ENCODE assay signal across 9 mouse cellular contexts in the genomic region with DNA sequence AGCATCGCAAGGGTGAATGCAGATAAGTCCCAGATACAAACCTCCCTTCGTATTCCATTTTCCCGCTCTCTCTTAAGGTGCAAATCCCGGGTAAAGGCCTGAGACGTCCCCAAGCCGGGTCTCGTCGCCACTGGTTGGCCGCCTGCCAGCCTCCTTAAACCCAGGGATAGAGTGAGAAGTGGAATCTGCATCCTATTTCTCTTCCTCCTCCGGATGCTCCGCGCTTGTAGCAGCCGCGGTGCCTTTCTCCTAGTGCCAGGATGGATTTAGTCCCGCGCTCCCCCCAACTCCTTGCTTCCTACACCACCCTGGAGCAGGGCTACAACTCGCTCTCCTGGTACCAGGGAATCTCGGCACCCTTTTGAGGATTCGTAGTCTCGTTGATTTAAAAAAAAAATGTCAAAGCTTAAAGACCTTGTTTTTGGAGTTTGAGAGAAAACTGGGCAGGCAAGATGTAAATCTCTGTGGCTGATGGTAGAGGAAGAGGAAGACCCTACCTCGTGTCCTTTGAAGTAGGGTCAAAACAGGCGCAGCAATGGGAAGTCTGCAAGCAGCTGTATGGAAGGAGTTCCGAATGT. TPM values are rescaled to one million over a fixed set of nuclear protein-coding genes. Genes with fewer than 3 reads are reported as not detected.
DNase-seq lines count a peak whose midpoint lies in the region; ATAC-seq and TF ChIP-seq lines count a peak whose summit lies in the region.
"Had no signal": no experiment of that assay in that cellular context is flagged by ENCODE, and none has a peak within 500 bp of the region (broad histone marks: within the 10 kb centered on the region; RNA-seq: fewer than 3 reads in every experiment).

No protein-coding gene starts in this region.

- H3K27me3 ChIP-seq in kidney, embryonic 16.5 days (ENCODE audit: insufficient read depth, low read length), result peaks cover 16% of the 10 kb centered on the region

- WGBS in kidney, embryonic 16.5 days, result under 1% methylated on average over 23 of the region's 23 CpGs
- WGBS in lung, adult 2 months, result under 1% methylated on average over 23 of the region's 23 CpGs

- peak overlapping the region; percentile 49 for H3K27ac ChIP-seq in cortical plate, adult 2 months (ENCODE audit: insufficient read depth, low read length)
- peak overlapping the region; percentile 70 for H3K27ac ChIP-seq in kidney, embryonic 16.5 days (ENCODE audit: low read length)

- peak overlapping the region; percentile 73 for H3K4me2 ChIP-seq in kidney, embryonic 16.5 days (replicated peaks; ENCODE audit: low read depth, low read length)

- peak; percentile 20; the same call in 1 of the 2 replicates for ATAC-seq in granulocyte monocyte progenitor cell, adult 5-6 weeks (replicated peaks; ENCODE audit: poor library complexity, severe bottlenecking)
- peak; percentile 57; the same call in 1 of the 2 replicates for ATAC-seq in kidney, embryonic 16.5 days (ENCODE audit: low FRiP score, low TSS enrichment)

- H3K4me1 ChIP-seq in cortical plate, adult 2 months (ENCODE audit: control insufficient read depth, insufficient read depth, low read length), result peaks cover 16% of the 10 kb centered on the region
- H3K4me1 ChIP-seq in kidney, embryonic 16.5 days (ENCODE audit: insufficient read depth, low read length), result peaks cover 29% of the 10 kb centered on the region
- H3K4me1 ChIP-seq in lung, adult 2 months (ENCODE audit: control insufficient read depth, insufficient read depth, low read length), result no peaks in the 10 kb centered on the region

- peak; percentile 49 for DNase-seq in urinary bladder, postnatal 14 days (ENCODE audit: low spot score)
- no peak for DNase-seq in urinary bladder, adult 18-20 months (ENCODE audit: low spot score in 2 of 2)
- DNase-seq in lung, adult 2 months, result no peak
- peak; percentile 40 for DNase-seq in ovary, postnatal 14 days (ENCODE audit: low spot score)
- no peak for DNase-seq in spleen, postnatal 4 days (ENCODE audit: low spot score in 2 of 2)

- peak overlapping the region; percentile 72 for H3K9ac ChIP-seq in kidney, embryonic 16.5 days (replicated peaks; ENCODE audit: low read length)

- TF ChIP-seq CTCF in cortical plate, adult 2 months (IDR thresholded peaks at IDR 0.05; ENCODE audit: extremely low read depth, insufficient read depth, low read length), result no peak
- no peak for TF ChIP-seq CTCF in lung, adult 2 months (IDR thresholded peaks at IDR 0.05; ENCODE audit: insufficient read depth, low read length)

- TF ChIP-seq POLR2A in cortical plate, adult 2 months (IDR thresholded peaks at IDR 0.05; ENCODE audit: extremely low read depth, insufficient read depth, low read length), result no peak
- no peak for TF ChIP-seq POLR2A in lung, adult 2 months (IDR thresholded peaks at IDR 0.05; ENCODE audit: borderline replicate concordance, extremely low read depth, low read depth, low read length)

- peak overlapping the region; percentile 84 for H3K4me3 ChIP-seq in cortical plate, adult 2 months (ENCODE audit: insufficient read depth, low read length)
- H3K4me3 ChIP-seq in kidney, embryonic 16.5 days (ENCODE audit: low read length), result peak overlapping the region; percentile 73
- H3K4me3 ChIP-seq in lung, adult 2 months (replicated peaks; ENCODE audit: extremely low read depth, low read depth, low read length), result peak overlapping the region; percentile 98

- no peaks in the 10 kb centered on the region for H3K9me3 ChIP-seq in kidney, embryonic 16.5 days (ENCODE audit: low read length)

- no peaks in the 10 kb centered on the region for H3K36me3 ChIP-seq in kidney, embryonic 16.5 days (ENCODE audit: insufficient read depth, low read length)

RNA-seq across cellular contexts. Expression of a gene that starts 0.5 kb away (rescaled TPM):
- 53.3 and 55.5 TPM in 2 replicates for polyA plus RNA-seq in cortical plate, adult 2 months (2012; rRNA removed)
- not detected in 2 replicates for total RNA-seq in granulocyte monocyte progenitor cell, adult 5-6 weeks (2014; fragmentation: Nextera tagmentation)
- 1.5 TPM in 1 of 2 replicates, not detected in the other for total RNA-seq in granulocyte monocyte progenitor cell, adult 5-6 weeks (2017)
- polyA plus RNA-seq in kidney, embryonic 16.5 days (2015; fragmentation: Nextera tagmentation; extraction: Ambion mirVana), result 29.6 and 33.5 TPM in 2 replicates
- polyA plus RNA-seq in lung, adult 2 months (2012; rRNA removed), result 7.6 and 13.2 TPM in 2 replicates

RNA-seq across cellular contexts. Expression of a gene that starts 8.8 kb away (rescaled TPM):
- 0.02 and 0.04 TPM in 2 replicates for polyA plus RNA-seq in cortical plate, adult 2 months (2012; rRNA removed)
- total RNA-seq in granulocyte monocyte progenitor cell, adult 5-6 weeks (2014; fragmentation: Nextera tagmentation), result 0.15 TPM in 1 of 2 replicates, not detected in the other
- total RNA-seq in granulocyte monocyte progenitor cell, adult 5-6 weeks (2017), result not detected in 2 replicates
- 0.30 and 0.31 TPM in 2 replicates for polyA plus RNA-seq in kidney, embryonic 16.5 days (2015; fragmentation: Nextera tagmentation; extraction: Ambion mirVana)
- 1.5 and 1.9 TPM in 2 replicates for polyA plus RNA-seq in lung, adult 2 months (2012; rRNA removed)

RNA-seq across cellular contexts. Expression of a gene that starts 46.1 kb away (rescaled TPM):
- not detected in 2 replicates for polyA plus RNA-seq in cortical plate, adult 2 months (2012; rRNA removed)
- not detected in 2 replicates for total RNA-seq in granulocyte monocyte progenitor cell, adult 5-6 weeks (2014; fragmentation: Nextera tagmentation)
- total RNA-seq in granulocyte monocyte progenitor cell, adult 5-6 weeks (2017), result not detected in 2 replicates
- not detected in 2 replicates for polyA plus RNA-seq in kidney, embryonic 16.5 days (2015; fragmentation: Nextera tagmentation; extraction: Ambion mirVana)
- not detected in 2 replicates for polyA plus RNA-seq in lung, adult 2 months (2012; rRNA removed)
- total RNA-seq: neutrophil, adult 5-6 weeks had no signal

Comparison
In these comparisons a context has a peak if more than half of its experiments do, and no peak if none do; other contexts are left out.
1. DNase-seq: peak in urinary bladder, postnatal 14 days (single experiment) and ovary, postnatal 14 days (single experiment); none in urinary bladder, adult 18-20 months (0 of 2), lung, adult 2 months (single experiment) and spleen, postnatal 4 days (0 of 2).
2. Peak in every context shown above with its lines, with median percentiles within 50 percentile points of each other: H3K4me3 ChIP-seq.